Comparison of ENCODE assay signal across 10 mouse cellular contexts in genomic region chr3:87408171-87408570, GRCm38 (mm10). TPM values are rescaled to one million over a fixed set of nuclear protein-coding genes. Genes with fewer than 3 reads are reported as not detected.
DNase-seq lines count a peak whose midpoint lies in the region; ATAC-seq and TF ChIP-seq lines count a peak whose summit lies in the region.
"Had no signal": no experiment of that assay in that cellular context is flagged by ENCODE, and none has a peak within 500 bp of the region (broad histone marks: within the 10 kb centered on the region; RNA-seq: fewer than 3 reads in every experiment).

No protein-coding gene starts in this region.

- H3K27ac ChIP-seq in bone marrow macrophage, adult 2 months (ENCODE audit: insufficient read depth, low read depth, low read length): no peak overlapping the region
- no peak overlapping the region for H3K27ac ChIP-seq in liver, postnatal 0 days (ENCODE audit: low read depth)
- H3K27ac ChIP-seq: liver, embryonic 15.5 days had no signal

- peak; percentile 20 to 21 for DNase-seq in heart, adult 18-20 months
- DNase-seq in heart, postnatal 25 days (ENCODE audit: low spot score): no peak
- peak; percentile 86 for DNase-seq in 416B (ENCODE audit: low read depth)
- DNase-seq in liver, postnatal 0 days: peak; percentile 68
- DNase-seq in splenic B cell, adult 2 months (ENCODE audit: low read depth, low spot score): peak; percentile 94
- no peak for DNase-seq in urinary bladder, postnatal 10 days (ENCODE audit: low spot score)
- DNase-seq in adrenal gland, postnatal 4 days (ENCODE audit: low spot score in 2 of 2): no peak

- no peaks in the 10 kb centered on the region for H3K27me3 ChIP-seq in liver, postnatal 0 days (ENCODE audit: insufficient read depth, low read length)
- no peaks in the 10 kb centered on the region for H3K27me3 ChIP-seq in splenic B cell, adult 2 months (ENCODE audit: control insufficient read depth, insufficient read depth, low read length, poor library complexity, severe bottlenecking)
- H3K27me3 ChIP-seq: liver, embryonic 15.5 days had no signal

- ATAC-seq in liver, postnatal 0 days: peak; percentile 54

- H3K9ac ChIP-seq in liver, postnatal 0 days (replicated peaks): no peak overlapping the region
- H3K9ac ChIP-seq: liver, embryonic 15.5 days had no signal

- 9% methylated on average over 4 of the region's 4 CpGs for whole genome bisulfite sequencing in liver, postnatal 0 days (ENCODE audit: insufficient replicate concordance)

- H3K4me1 ChIP-seq in bone marrow macrophage, adult 2 months (ENCODE audit: control insufficient read depth, insufficient read depth, low read length): 0 out of 2 replicates have a peak, but pooled peaks cover 2% of the 10 kb centered on the region
- H3K4me1 ChIP-seq in liver, postnatal 0 days (ENCODE audit: insufficient read depth): no peaks in the 10 kb centered on the region
- H3K4me1 ChIP-seq: liver, embryonic 15.5 days had no signal

- H3K4me3 ChIP-seq in bone marrow macrophage, adult 2 months (ENCODE audit: insufficient read depth, low read length): no peak overlapping the region
- H3K4me3 ChIP-seq in liver, postnatal 0 days (ENCODE audit: low read depth, low read length): no peak overlapping the region
- H3K4me3 ChIP-seq: liver, embryonic 15.5 days had no signal

- TF ChIP-seq POLR2A in bone marrow macrophage, adult 2 months (IDR thresholded peaks at IDR 0.05; ENCODE audit: borderline replicate concordance, low read depth, low read length): no peak

- H3K36me3 ChIP-seq in liver, postnatal 0 days (replicated peaks; ENCODE audit: insufficient read depth, low read length): no peaks in the 10 kb centered on the region
- H3K36me3 ChIP-seq in splenic B cell, adult 2 months (ENCODE audit: control insufficient read depth, insufficient read depth, low read length, poor library complexity, severe bottlenecking): no peaks in the 10 kb centered on the region
- H3K36me3 ChIP-seq: liver, embryonic 15.5 days had no signal

- H3K4me2 ChIP-seq in liver, postnatal 0 days (ENCODE audit: low read depth, low read length): no peak overlapping the region
- H3K4me2 ChIP-seq: liver, embryonic 15.5 days had no signal

- TF ChIP-seq CTCF in bone marrow macrophage, adult 2 months (IDR thresholded peaks at IDR 0.05; ENCODE audit: low read depth, low read length): peak; percentile 79
- peak; percentile 73 for TF ChIP-seq CTCF in liver, postnatal 0 days (IDR thresholded peaks at IDR 0.05; ENCODE audit: low read depth)

- TF ChIP-seq EP300 in liver, postnatal 0 days (IDR thresholded peaks at IDR 0.05; ENCODE audit: low read depth): no peak

- H3K9me3 ChIP-seq in liver, postnatal 0 days (ENCODE audit: low read length): no peaks in the 10 kb centered on the region
- H3K9me3 ChIP-seq: liver, embryonic 15.5 days had no signal

- intact Hi-C loops in heart, postnatal 25 days (cut with DNase I): loop anchor here (2.0 to 5.0 kb wide), 2 partner anchors 83 to 166 kb away; no protein-coding TSS in a partner anchor

RNA-seq across cellular contexts. Expression of gene Fcrl5, which starts 27.4 kb away (rescaled TPM):
- total RNA-seq in heart, adult 18-20 months (2021): under 1 TPM in 1 of 2 experiments, not detected in 1; 0.36 TPM
- not detected for total RNA-seq in heart, postnatal 25 days (2021)
- polyA plus RNA-seq in bone marrow macrophage, adult 2 months (2012; ENCODE audit: insufficient read depth, insufficient read length, missing spikeins): 0.81 and 1.5 TPM in 2 replicates
- polyA plus RNA-seq in liver, postnatal 0 days (2015; fragmentation: Nextera tagmentation; extraction: Ambion mirVana): not detected in 2 replicates
- total RNA-seq in adrenal gland, postnatal 4 days (2021): not detected
- total RNA-seq: adrenal gland, postnatal 36 days had no signal
- polyA plus RNA-seq: liver, embryonic 15.5 days had no signal

RNA-seq across cellular contexts. Expression of gene Fcrl1, which starts 32.0 kb away (rescaled TPM):
- 1 to 10 TPM in 1 of 2 experiments, under 1 TPM in 1; 0.25 to 2.2 TPM for total RNA-seq in heart, adult 18-20 months (2021)
- under 1 TPM; 0.42 to 0.87 TPM for total RNA-seq in heart, postnatal 25 days (2021)
- 31.0 and 38.0 TPM in 2 replicates for polyA plus RNA-seq in bone marrow macrophage, adult 2 months (2012; ENCODE audit: insufficient read depth, insufficient read length, missing spikeins)
- 0.95 and 1.7 TPM in 2 replicates for polyA plus RNA-seq in liver, postnatal 0 days (2015; fragmentation: Nextera tagmentation; extraction: Ambion mirVana)
- total RNA-seq in adrenal gland, postnatal 4 days (2021): under 1 TPM; 0.34 to 0.45 TPM

RNA-seq across cellular contexts. Expression of gene Cd5l, which starts 50.5 kb away (rescaled TPM):
- under 1 TPM; 0.57 to 0.85 TPM for total RNA-seq in heart, adult 18-20 months (2021)
- under 1 TPM; 0.59 to 0.73 TPM for total RNA-seq in heart, postnatal 25 days (2021)
- 111 and 124 TPM in 2 replicates for polyA plus RNA-seq in bone marrow macrophage, adult 2 months (2012; ENCODE audit: insufficient read depth, insufficient read length, missing spikeins)
- 64.4 and 70.9 TPM in 2 replicates for polyA plus RNA-seq in liver, postnatal 0 days (2015; fragmentation: Nextera tagmentation; extraction: Ambion mirVana)
- total RNA-seq in adrenal gland, postnatal 4 days (2021): 10 to 100 TPM in 1 of 2 experiments, 1 to 10 TPM in 1; 2.1 to 11.9 TPM

Comparison
In these comparisons a context has a peak if more than half of its experiments do, and no peak if none do; other contexts are left out.
1. DNase-seq: peak in heart, adult 18-20 months (2 of 2), 416B (single experiment), liver, postnatal 0 days (single experiment) and splenic B cell, adult 2 months (single experiment); none in heart, postnatal 25 days (single experiment), urinary bladder, postnatal 10 days (single experiment) and adrenal gland, postnatal 4 days (0 of 2).